ENCODE assay signal across 10 mouse cellular contexts in the genomic region with DNA sequence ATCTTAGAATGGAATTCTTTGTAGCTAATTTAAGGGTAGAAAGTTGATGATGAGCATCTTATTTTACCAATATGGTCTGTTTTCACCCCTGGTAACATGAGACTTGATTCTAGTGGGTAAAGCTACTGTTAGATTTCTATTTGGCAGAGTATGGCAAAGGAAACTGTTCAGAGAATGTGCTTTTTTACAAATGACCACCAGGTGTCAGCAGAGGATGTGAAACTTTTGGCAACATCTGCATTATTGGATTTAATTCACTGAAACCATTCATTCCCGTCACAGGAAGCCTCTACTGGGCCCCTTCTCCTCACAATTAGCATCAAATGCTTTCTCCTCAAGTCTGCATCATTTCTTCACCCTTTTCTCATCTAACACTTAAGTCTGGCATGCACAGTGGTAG.
DNase-seq lines count a peak whose midpoint lies in the region; ATAC-seq lines count a peak whose summit lies in the region.
"Had no signal": no experiment of that assay in that cellular context is flagged by ENCODE, and none has a peak within 500 bp of the region (broad histone marks: within the 10 kb centered on the region; RNA-seq: fewer than 3 reads in every experiment).

No protein-coding gene starts in this region.

- no peak overlapping the region for H3K27ac ChIP-seq in hindbrain, embryonic 14.5 days
- H3K27ac ChIP-seq in hindbrain, embryonic 10.5 days: no peak overlapping the region
- no peak overlapping the region for H3K27ac ChIP-seq in embryonic facial prominence, embryonic 14.5 days (replicated peaks; ENCODE audit: low read depth, low read length)
- H3K27ac ChIP-seq: embryonic facial prominence, embryonic 15.5 days; limb, embryonic 13.5 days had no signal

- WGBS in hindbrain, embryonic 14.5 days: 9% methylated on average over 1 of the region's 1 CpGs
- whole genome bisulfite sequencing in hindbrain, embryonic 10.5 days: 29% methylated on average over 1 of the region's 1 CpGs
- WGBS in embryonic facial prominence, embryonic 14.5 days: 19% methylated on average over 1 of the region's 1 CpGs

- H3K9me3 ChIP-seq in hindbrain, embryonic 14.5 days (ENCODE audit: control insufficient read depth, low read length): no peaks in the 10 kb centered on the region
- H3K9me3 ChIP-seq in hindbrain, embryonic 10.5 days: no peaks in the 10 kb centered on the region
- H3K9me3 ChIP-seq in embryonic facial prominence, embryonic 14.5 days (ENCODE audit: control insufficient read depth, low read length): no peaks in the 10 kb centered on the region
- H3K9me3 ChIP-seq: embryonic facial prominence, embryonic 15.5 days; limb, embryonic 13.5 days had no signal

- no peak overlapping the region for H3K4me3 ChIP-seq in hindbrain, embryonic 14.5 days (replicated peaks; ENCODE audit: low read length)
- H3K4me3 ChIP-seq in hindbrain, embryonic 10.5 days: no peak overlapping the region
- H3K4me3 ChIP-seq in embryonic facial prominence, embryonic 14.5 days (ENCODE audit: low read depth, low read length): no peak overlapping the region
- H3K4me3 ChIP-seq: embryonic facial prominence, embryonic 15.5 days; limb, embryonic 13.5 days had no signal

- H3K4me2 ChIP-seq in hindbrain, embryonic 14.5 days (replicated peaks): no peak overlapping the region
- H3K4me2 ChIP-seq in embryonic facial prominence, embryonic 14.5 days (ENCODE audit: low read depth, low read length): no peak overlapping the region
- H3K4me2 ChIP-seq: embryonic facial prominence, embryonic 15.5 days; limb, embryonic 13.5 days had no signal

- no peaks in the 10 kb centered on the region for H3K36me3 ChIP-seq in hindbrain, embryonic 14.5 days (replicated peaks; ENCODE audit: control insufficient read depth, insufficient read depth)
- no peaks in the 10 kb centered on the region for H3K36me3 ChIP-seq in hindbrain, embryonic 10.5 days
- no peaks in the 10 kb centered on the region for H3K36me3 ChIP-seq in embryonic facial prominence, embryonic 14.5 days (ENCODE audit: control insufficient read depth, insufficient read depth, low read length)
- no peaks in the 10 kb centered on the region for H3K36me3 ChIP-seq in splenic B cell, adult 2 months (ENCODE audit: control insufficient read depth, insufficient read depth, low read length, poor library complexity, severe bottlenecking)
- H3K36me3 ChIP-seq: embryonic facial prominence, embryonic 15.5 days; limb, embryonic 13.5 days had no signal

- peak; percentile 34; the same call in 1 of the 2 replicates for ATAC-seq in hindbrain, embryonic 14.5 days (ENCODE audit: low FRiP score)
- no peak for ATAC-seq in embryonic facial prominence, embryonic 14.5 days (ENCODE audit: low read depth)

- H3K4me1 ChIP-seq in hindbrain, embryonic 14.5 days (replicated peaks; ENCODE audit: control insufficient read depth, insufficient read depth, low read length): peaks cover 3% of the 10 kb centered on the region
- H3K4me1 ChIP-seq in hindbrain, embryonic 10.5 days (replicated peaks): 0 out of 2 replicates have a peak, but pooled peaks cover 4% of the 10 kb centered on the region
- H3K4me1 ChIP-seq in embryonic facial prominence, embryonic 14.5 days (ENCODE audit: control insufficient read depth, insufficient read depth, low read length): 0 out of 2 replicates have a peak, but pooled peaks cover 7% of the 10 kb centered on the region
- H3K4me1 ChIP-seq: embryonic facial prominence, embryonic 15.5 days; limb, embryonic 13.5 days had no signal

- no peaks in the 10 kb centered on the region for H3K27me3 ChIP-seq in hindbrain, embryonic 14.5 days (ENCODE audit: control insufficient read depth, insufficient read depth, low read length)
- no peaks in the 10 kb centered on the region for H3K27me3 ChIP-seq in hindbrain, embryonic 10.5 days (ENCODE audit: insufficient read depth, poor library complexity, severe bottlenecking)
- no peaks in the 10 kb centered on the region for H3K27me3 ChIP-seq in embryonic facial prominence, embryonic 14.5 days (replicated peaks; ENCODE audit: control insufficient read depth, insufficient read depth, low read length)
- H3K27me3 ChIP-seq in splenic B cell, adult 2 months (ENCODE audit: control insufficient read depth, insufficient read depth, low read length, poor library complexity, severe bottlenecking): no peaks in the 10 kb centered on the region
- H3K27me3 ChIP-seq: embryonic facial prominence, embryonic 15.5 days; limb, embryonic 13.5 days had no signal

- DNase-seq in hindbrain, embryonic 14.5 days (ENCODE audit: low spot score): peak; percentile 72
- DNase-seq in hindbrain, embryonic 10.5 days (ENCODE audit: low spot score): no peak
- DNase-seq in urinary bladder, postnatal 14 days (ENCODE audit: low spot score): peak; percentile 2
- no peak for DNase-seq in urinary bladder, postnatal 10 days (ENCODE audit: low spot score)
- DNase-seq in embryonic facial prominence, embryonic 14.5 days (ENCODE audit: low spot score): peak; percentile 49
- DNase-seq in splenic B cell, adult 2 months (ENCODE audit: low read depth, low spot score): peak; percentile 42
- DNase-seq in right cerebral cortex, postnatal 36 days (ENCODE audit: low spot score in 2 of 2): no peak
- no peak for DNase-seq in testis, postnatal 14 days (ENCODE audit: low spot score)

- no peak overlapping the region for H3K9ac ChIP-seq in hindbrain, embryonic 14.5 days
- H3K9ac ChIP-seq in embryonic facial prominence, embryonic 14.5 days (ENCODE audit: low read depth, low read length): no peak overlapping the region
- H3K9ac ChIP-seq: embryonic facial prominence, embryonic 15.5 days; limb, embryonic 13.5 days had no signal

Comparison
In these comparisons a context has a peak if more than half of its experiments do, and no peak if none do; other contexts are left out.
1. DNase-seq: peak in hindbrain, embryonic 14.5 days (single experiment), urinary bladder, postnatal 14 days (single experiment), embryonic facial prominence, embryonic 14.5 days (single experiment) and splenic B cell, adult 2 months (single experiment); none in hindbrain, embryonic 10.5 days (single experiment), urinary bladder, postnatal 10 days (single experiment), right cerebral cortex, postnatal 36 days (0 of 2) and testis, postnatal 14 days (single experiment).